9 mouse cellular contexts compared by ENCODE assay signal in the genomic region with DNA sequence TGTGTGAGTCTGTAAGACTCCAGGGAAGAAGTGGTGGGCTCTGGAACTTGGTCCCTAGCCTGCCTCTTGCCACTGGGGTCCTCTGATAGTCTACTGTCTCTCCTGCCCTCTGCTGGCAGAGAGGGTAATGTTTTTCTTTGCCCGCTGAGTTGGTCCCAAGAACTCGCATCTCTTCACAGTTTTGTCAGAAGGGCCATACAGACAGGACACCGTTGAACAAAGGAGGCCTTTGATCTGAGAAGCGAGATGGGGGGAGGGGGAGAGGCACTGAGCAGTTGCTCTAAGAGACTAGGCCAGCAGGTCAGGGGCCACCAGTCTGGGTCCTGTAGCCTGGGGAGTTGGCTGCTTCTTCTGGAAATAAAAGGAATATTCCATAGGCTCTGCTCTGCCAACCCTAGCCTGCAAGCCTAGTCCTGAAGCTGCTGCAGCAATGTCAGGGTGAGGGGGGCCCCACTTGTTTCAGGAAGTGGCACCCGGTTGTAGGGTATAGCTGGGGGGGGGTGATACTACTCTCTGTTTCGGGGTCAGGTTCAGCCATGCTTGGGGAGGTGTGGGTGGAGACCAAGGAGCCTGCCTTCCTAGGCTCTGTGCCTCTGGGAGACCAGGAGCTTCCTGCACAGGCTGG. TPM values are rescaled to one million over a fixed set of nuclear protein-coding genes. Genes with fewer than 3 reads are reported as not detected.
DNase-seq lines count a peak whose midpoint lies in the region; ATAC-seq and TF ChIP-seq lines count a peak whose summit lies in the region.
"Had no signal": no experiment of that assay in that cellular context is flagged by ENCODE, and none has a peak within 500 bp of the region (broad histone marks: within the 10 kb centered on the region; RNA-seq: fewer than 3 reads in every experiment).

No protein-coding gene starts in this region.

- no peak for TF ChIP-seq POLR2A in testis, adult 2 months (IDR thresholded peaks at IDR 0.05; ENCODE audit: control insufficient read depth, low read depth, low read length)

- no peak for TF ChIP-seq EP300 in heart, postnatal 0 days (IDR thresholded peaks at IDR 0.05; ENCODE audit: low read depth)

- peaks cover 9% of the 10 kb centered on the region for H3K4me1 ChIP-seq in heart, postnatal 0 days (ENCODE audit: control insufficient read depth, insufficient read depth)
- H3K4me1 ChIP-seq in testis, adult 2 months (ENCODE audit: control insufficient read depth, insufficient read depth, low read length) = peaks cover 12% of the 10 kb centered on the region
- peaks cover 15% of the 10 kb centered on the region; the same call in 1 of the 2 replicates for H3K4me1 ChIP-seq in embryonic facial prominence, embryonic 11.5 days (ENCODE audit: control insufficient read depth, insufficient read depth, low read length)

- no peaks in the 10 kb centered on the region for H3K9me3 ChIP-seq in heart, postnatal 0 days (replicated peaks; ENCODE audit: control insufficient read depth, low read length)
- no peaks in the 10 kb centered on the region for H3K9me3 ChIP-seq in embryonic facial prominence, embryonic 11.5 days (replicated peaks; ENCODE audit: control insufficient read depth, low read length)

- no peak for ATAC-seq in heart, postnatal 0 days (ENCODE audit: insufficient read depth, low read depth)
- no peak for ATAC-seq in embryonic facial prominence, embryonic 11.5 days (replicated peaks; ENCODE audit: insufficient number of reproducible peaks, low FRiP score, low TSS enrichment, low read depth)
- ATAC-seq in megakaryocyte progenitor cell, adult 5-6 weeks (replicated peaks; ENCODE audit: poor library complexity) = peak; percentile 37; the same call in 1 of the 2 replicates

- peaks cover 5% of the 10 kb centered on the region for H3K36me3 ChIP-seq in heart, postnatal 0 days (replicated peaks; ENCODE audit: control insufficient read depth, insufficient read depth, low read length)
- no peaks in the 10 kb centered on the region for H3K36me3 ChIP-seq in testis, adult 2 months (ENCODE audit: control insufficient read depth, insufficient read depth, low read length)
- no peaks in the 10 kb centered on the region; the same call in 1 of the 2 replicates for H3K36me3 ChIP-seq in embryonic facial prominence, embryonic 11.5 days (replicated peaks; ENCODE audit: control insufficient read depth, insufficient read depth, low read depth, low read length)

- H3K4me3 ChIP-seq in heart, postnatal 0 days (ENCODE audit: low read depth, low read length) = no peak overlapping the region
- H3K4me3 ChIP-seq in testis, adult 2 months (ENCODE audit: control insufficient read depth, low read depth, low read length) = no peak overlapping the region
- no peak overlapping the region for H3K4me3 ChIP-seq in embryonic facial prominence, embryonic 11.5 days (ENCODE audit: low read depth, low read length)

- no peak overlapping the region for H3K27ac ChIP-seq in heart, postnatal 0 days (ENCODE audit: low read depth)
- H3K27ac ChIP-seq in testis, adult 2 months (ENCODE audit: control insufficient read depth, insufficient read depth, low read depth, low read length) = no peak overlapping the region
- H3K27ac ChIP-seq in embryonic facial prominence, embryonic 11.5 days (replicated peaks; ENCODE audit: low read depth, low read length) = no peak overlapping the region

- no peak overlapping the region for H3K4me2 ChIP-seq in heart, postnatal 0 days (ENCODE audit: low read depth, low read length)
- H3K4me2 ChIP-seq in embryonic facial prominence, embryonic 11.5 days (ENCODE audit: low read depth, low read length) = no peak overlapping the region

- peak; percentile 64 for TF ChIP-seq CTCF in heart, postnatal 0 days (IDR thresholded peaks at IDR 0.05; ENCODE audit: low read depth)
- peak; percentile 31; the same call in 1 of the 2 replicates for TF ChIP-seq CTCF in testis, adult 2 months (IDR thresholded peaks at IDR 0.05; ENCODE audit: control insufficient read depth, insufficient read depth, insufficient replicate concordance, low read depth, low read length)

- peak; percentile 47 for DNase-seq in heart, postnatal 0 days (ENCODE audit: low spot score)
- DNase-seq in heart, adult 9 months (ENCODE audit: low spot score in 2 of 2) = no peak
- no peak for DNase-seq in testis, postnatal 14 days (ENCODE audit: low spot score)
- DNase-seq in embryonic facial prominence, embryonic 11.5 days (ENCODE audit: low spot score) = peak; percentile 67
- DNase-seq in ovary, adult 18-20 months (ENCODE audit: low spot score) = no peak
- no peak for DNase-seq in adrenal gland, postnatal 25 days

- no peaks in the 10 kb centered on the region for H3K27me3 ChIP-seq in heart, postnatal 0 days (ENCODE audit: control insufficient read depth, insufficient read depth, low read length)
- no peaks in the 10 kb centered on the region for H3K27me3 ChIP-seq in testis, adult 2 months (ENCODE audit: control insufficient read depth, insufficient read depth, low read length)
- no peaks in the 10 kb centered on the region; the same call in 1 of the 2 replicates for H3K27me3 ChIP-seq in embryonic facial prominence, embryonic 11.5 days (ENCODE audit: control insufficient read depth, insufficient read depth, low read length)

- no peak overlapping the region for H3K9ac ChIP-seq in heart, postnatal 0 days (replicated peaks; ENCODE audit: low read depth, low read length)
- no peak overlapping the region for H3K9ac ChIP-seq in embryonic facial prominence, embryonic 11.5 days (replicated peaks; ENCODE audit: low read length)

- WGBS in heart, postnatal 0 days = 52% methylated on average over 6 of the region's 6 CpGs
- 22% methylated on average over 6 of the region's 6 CpGs for WGBS in embryonic facial prominence, embryonic 11.5 days

RNA-seq across cellular contexts. Expression of a gene that starts 6.6 kb away (rescaled TPM):
- 38.4 and 49.8 TPM in 2 replicates for total RNA-seq in heart, postnatal 0 days (2014; rRNA removed; ENCODE audit: low replicate concordance)
- 15.7 and 17.8 TPM in 2 replicates for polyA plus RNA-seq in heart, postnatal 0 days (2015; fragmentation: Nextera tagmentation; extraction: Ambion mirVana)
- 12.2 and 12.3 TPM in 2 replicates for polyA plus RNA-seq in testis, adult 2 months (2012; rRNA removed)
- 36.0 and 47.5 TPM in 2 replicates for polyA plus RNA-seq in embryonic facial prominence, embryonic 11.5 days (2014; fragmentation: Nextera tagmentation; extraction: Ambion mirVana)
- 7.6 and 8.0 TPM in 2 replicates for total RNA-seq in megakaryocyte progenitor cell, adult 5-6 weeks (2015)
- total RNA-seq in megakaryocyte progenitor cell, adult 5-6 weeks (2017) = 8.3 and 10.3 TPM in 2 replicates
- 73.5 and 84.3 TPM in 2 replicates for total RNA-seq in adrenal gland, postnatal 25 days (2021)

RNA-seq across cellular contexts. Expression of a gene that starts 28.8 kb away (rescaled TPM):
- total RNA-seq in heart, postnatal 0 days (2014; rRNA removed; ENCODE audit: low replicate concordance) = 40.0 and 52.2 TPM in 2 replicates
- polyA plus RNA-seq in heart, postnatal 0 days (2015; fragmentation: Nextera tagmentation; extraction: Ambion mirVana) = 1.1 and 1.2 TPM in 2 replicates
- polyA plus RNA-seq in testis, adult 2 months (2012; rRNA removed) = 5.1 and 6.4 TPM in 2 replicates
- 2.3 and 2.5 TPM in 2 replicates for polyA plus RNA-seq in embryonic facial prominence, embryonic 11.5 days (2014; fragmentation: Nextera tagmentation; extraction: Ambion mirVana)
- 3.4 and 5.9 TPM in 2 replicates for total RNA-seq in megakaryocyte progenitor cell, adult 5-6 weeks (2015)
- total RNA-seq in megakaryocyte progenitor cell, adult 5-6 weeks (2017) = 22.7 and 37.3 TPM in 2 replicates
- 56.9 and 61.7 TPM in 2 replicates for total RNA-seq in adrenal gland, postnatal 25 days (2021)

RNA-seq across cellular contexts. Expression of a gene that starts 29.3 kb away (rescaled TPM):
- total RNA-seq in heart, postnatal 0 days (2014; rRNA removed; ENCODE audit: low replicate concordance) = 42.4 and 50.9 TPM in 2 replicates
- 21.9 and 22.0 TPM in 2 replicates for polyA plus RNA-seq in heart, postnatal 0 days (2015; fragmentation: Nextera tagmentation; extraction: Ambion mirVana)
- 29.8 and 38.6 TPM in 2 replicates for polyA plus RNA-seq in testis, adult 2 months (2012; rRNA removed)
- polyA plus RNA-seq in embryonic facial prominence, embryonic 11.5 days (2014; fragmentation: Nextera tagmentation; extraction: Ambion mirVana) = 9.7 and 10.1 TPM in 2 replicates
- 23.3 and 37.7 TPM in 2 replicates for total RNA-seq in megakaryocyte progenitor cell, adult 5-6 weeks (2015)
- 9.8 and 16.2 TPM in 2 replicates for total RNA-seq in megakaryocyte progenitor cell, adult 5-6 weeks (2017)
- 246 and 299 TPM in 2 replicates for total RNA-seq in adrenal gland, postnatal 25 days (2021)

RNA-seq across cellular contexts. Expression of a gene that starts 33.4 kb away (rescaled TPM):
- 0.50 TPM in 1 of 2 replicates, not detected in the other for total RNA-seq in heart, postnatal 0 days (2014; rRNA removed; ENCODE audit: low replicate concordance)
- polyA plus RNA-seq in heart, postnatal 0 days (2015; fragmentation: Nextera tagmentation; extraction: Ambion mirVana) = 0.29 and 0.49 TPM in 2 replicates
- 0.74 and 1.4 TPM in 2 replicates for polyA plus RNA-seq in testis, adult 2 months (2012; rRNA removed)
- 0.21 and 0.49 TPM in 2 replicates for polyA plus RNA-seq in embryonic facial prominence, embryonic 11.5 days (2014; fragmentation: Nextera tagmentation; extraction: Ambion mirVana)
- total RNA-seq in megakaryocyte progenitor cell, adult 5-6 weeks (2015) = not detected in 2 replicates
- not detected in 2 replicates for total RNA-seq in megakaryocyte progenitor cell, adult 5-6 weeks (2017)
- total RNA-seq in adrenal gland, postnatal 25 days (2021) = 1.9 and 4.9 TPM in 2 replicates
- total RNA-seq: hematopoietic stem cell, adult 5-6 weeks had no signal

RNA-seq across cellular contexts. Expression of a gene that starts 39.3 kb away (rescaled TPM):
- not detected in 2 replicates for total RNA-seq in heart, postnatal 0 days (2014; rRNA removed; ENCODE audit: low replicate concordance)
- polyA plus RNA-seq in heart, postnatal 0 days (2015; fragmentation: Nextera tagmentation; extraction: Ambion mirVana) = not detected in 2 replicates
- polyA plus RNA-seq in testis, adult 2 months (2012; rRNA removed) = 1,340 and 1,395 TPM in 2 replicates
- polyA plus RNA-seq in embryonic facial prominence, embryonic 11.5 days (2014; fragmentation: Nextera tagmentation; extraction: Ambion mirVana) = not detected in 2 replicates
- not detected in 2 replicates for total RNA-seq in megakaryocyte progenitor cell, adult 5-6 weeks (2015)
- not detected in 2 replicates for total RNA-seq in megakaryocyte progenitor cell, adult 5-6 weeks (2017)
- total RNA-seq in adrenal gland, postnatal 25 days (2021) = not detected in 2 replicates
- total RNA-seq: hematopoietic stem cell, adult 5-6 weeks had no signal

Comparison
In these comparisons a context has a peak if more than half of its experiments do, and no peak if none do; other contexts are left out.
1. DNase-seq: peak in heart, postnatal 0 days (single experiment) and embryonic facial prominence, embryonic 11.5 days (single experiment); none in heart, adult 9 months (0 of 2), testis, postnatal 14 days (single experiment), ovary, adult 18-20 months (single experiment) and adrenal gland, postnatal 25 days (single experiment).